Mouse (Mus musculus) natural killer cell, adult 2 months (primary cell): ENCODE measurements around the gene Gm4353.

Experiments used
- DNase-seq, 2 experiments: peaks; one replicate each; pipeline ENCODE4 v3.0.0; 2022; ENCODE audit warnings: low spot score in 2 of 2

Gene Gm4353

DNA sequence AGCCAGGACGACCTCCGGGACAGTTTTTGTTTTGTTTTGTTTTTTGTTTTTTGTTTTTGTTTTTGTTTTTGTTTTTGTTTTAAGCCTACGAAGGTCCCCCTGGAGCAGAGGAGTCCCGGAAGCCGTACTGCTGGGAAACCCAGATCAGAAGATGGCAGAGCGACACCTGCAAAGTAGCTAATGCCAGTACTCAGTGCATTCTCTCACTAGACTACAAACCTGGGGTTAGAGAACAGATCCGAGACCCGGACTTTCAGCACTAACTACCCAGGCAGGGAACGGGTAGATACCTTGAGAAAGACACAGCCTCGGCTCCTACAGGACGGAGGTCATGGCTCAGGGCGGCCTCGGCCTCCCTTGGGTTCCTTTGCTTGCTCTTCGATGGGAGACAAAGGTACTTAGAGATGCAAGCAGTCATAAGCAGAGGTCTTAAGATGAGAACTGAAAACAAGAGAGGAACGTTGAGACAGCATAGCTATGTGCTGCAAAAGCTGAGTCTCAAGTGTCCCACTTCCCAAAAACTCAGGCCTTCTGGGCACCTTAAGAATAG is 43.9 kb downstream of the Gm4353 start:
- DNase-seq: no peak

GRCm38 (mm10) chr7:116039538-116040466 is 44.6 kb downstream of the Gm4353 start:
- peak; percentile 57 to 64 for DNase-seq

DNA sequence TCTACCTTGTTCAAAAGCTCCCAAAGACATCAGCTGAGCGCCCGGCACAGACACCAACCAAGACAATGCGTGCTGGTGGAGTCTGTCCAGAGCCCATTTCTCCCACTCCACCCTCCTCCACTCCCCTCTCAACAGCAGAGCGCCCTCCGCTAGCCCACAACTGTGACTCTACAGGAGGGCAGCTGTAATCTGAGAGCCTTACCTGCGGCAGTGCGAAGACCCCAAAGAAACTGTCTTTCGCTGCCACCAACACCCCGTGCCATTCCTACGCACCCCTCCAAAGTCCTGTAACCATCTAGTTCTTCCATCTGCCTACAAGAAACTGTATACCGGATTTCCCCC is 45.3 kb downstream of the Gm4353 start, which contains the start of gene 1110004F10Rik:
TSS of gene 1110004F10Rik (plus strand) at position 202 of the 342 bp plus-strand sequence.
- no peak for DNase-seq

DNA sequence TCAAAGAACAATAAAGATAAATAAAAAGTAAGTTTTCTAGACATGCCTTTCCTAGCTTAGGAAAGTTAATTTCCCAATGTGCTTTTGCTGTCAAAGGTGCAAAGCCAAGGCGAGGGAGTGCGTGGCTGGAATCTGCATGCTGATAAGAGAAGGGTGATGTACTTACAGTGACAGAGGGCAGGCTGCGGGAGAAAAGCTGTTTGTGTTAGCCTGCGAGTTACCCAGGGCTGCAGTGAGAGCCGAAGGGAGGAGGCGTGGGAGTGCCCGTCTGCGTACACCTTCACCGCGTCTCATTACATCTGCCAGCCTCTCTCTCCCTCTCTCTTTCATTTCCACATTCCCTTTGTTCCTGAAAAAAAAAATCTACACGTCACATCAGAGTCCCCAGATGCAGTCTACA is 45.9 kb downstream of the Gm4353 start, which contains the start of gene Sox6:
TSS of gene Sox6 (minus strand) at position 286 of the 400 bp plus-strand sequence.
- DNase-seq: no peak

DNA sequence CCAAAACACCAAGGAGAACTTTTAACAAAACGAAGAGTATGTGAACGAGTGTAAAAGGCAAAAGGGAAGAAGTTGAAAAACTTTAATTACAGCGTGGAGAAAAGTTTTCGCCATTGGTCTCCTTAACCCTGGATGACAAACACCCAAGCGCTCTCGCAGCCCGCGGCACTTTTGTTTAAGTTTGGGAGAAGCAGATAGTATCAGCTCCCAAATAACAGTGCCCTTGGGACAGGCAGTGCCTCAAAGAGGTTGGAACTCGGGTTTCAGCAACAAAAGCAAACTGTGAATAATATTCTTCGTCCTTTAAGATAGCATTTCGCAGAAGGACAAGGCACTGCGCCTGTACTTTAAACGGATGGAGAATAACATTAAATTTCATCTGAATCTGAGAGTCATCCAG is 46.4 kb downstream of the Gm4353 start:
- DNase-seq: no peak

DNA sequence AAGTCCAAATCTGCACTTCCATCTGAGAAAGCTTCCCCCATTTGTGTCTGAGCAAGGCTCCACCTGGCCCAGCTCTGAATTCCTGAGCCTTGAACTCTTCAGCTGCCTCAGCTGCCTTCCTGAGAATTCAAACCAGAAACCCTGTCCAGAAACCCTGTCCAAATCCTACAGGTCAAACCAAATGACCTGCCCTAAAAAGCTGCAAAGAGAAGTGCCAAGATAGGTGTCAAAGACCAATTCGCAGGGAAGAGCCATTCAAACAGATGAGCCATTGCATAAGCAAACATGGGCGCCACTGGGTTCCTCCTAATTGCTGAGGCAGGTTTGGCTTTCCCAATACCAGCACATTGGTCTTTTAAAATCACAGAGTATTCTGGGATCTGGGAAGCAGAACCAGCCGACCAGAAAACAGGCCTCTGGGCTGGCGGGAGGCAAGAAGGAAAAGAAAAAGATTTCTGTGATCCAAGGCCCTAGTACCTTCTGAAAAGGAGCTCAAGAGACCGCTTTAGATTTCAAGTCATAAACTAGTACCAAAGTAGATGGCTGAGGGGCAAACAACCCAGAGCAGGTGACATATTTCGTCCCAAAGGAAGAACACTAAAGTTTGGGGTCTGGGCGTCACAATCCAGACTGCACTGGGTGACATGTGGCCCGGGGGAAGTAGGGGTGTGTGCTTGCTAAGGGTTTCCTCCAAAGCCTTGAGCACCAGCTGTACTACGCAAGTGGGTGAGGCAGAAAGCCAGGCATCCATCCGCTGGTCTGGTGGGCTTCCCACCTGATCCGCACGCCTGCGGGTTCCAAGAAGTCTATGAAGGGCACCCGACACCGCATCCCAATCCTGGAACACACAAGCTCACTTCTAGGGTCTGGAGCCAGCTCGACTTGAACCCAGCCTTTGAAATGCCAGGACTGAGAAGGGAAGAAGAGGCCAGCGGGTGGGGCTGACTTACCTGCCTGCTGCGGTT is 47.6 kb downstream of the Gm4353 start:
- DNase-seq: no peak

- no peak for DNase-seq
Measured at GRCm38 (mm10) chr7:116035504-116035903, 48.9 kb downstream of the Gm4353 start.

DNA sequence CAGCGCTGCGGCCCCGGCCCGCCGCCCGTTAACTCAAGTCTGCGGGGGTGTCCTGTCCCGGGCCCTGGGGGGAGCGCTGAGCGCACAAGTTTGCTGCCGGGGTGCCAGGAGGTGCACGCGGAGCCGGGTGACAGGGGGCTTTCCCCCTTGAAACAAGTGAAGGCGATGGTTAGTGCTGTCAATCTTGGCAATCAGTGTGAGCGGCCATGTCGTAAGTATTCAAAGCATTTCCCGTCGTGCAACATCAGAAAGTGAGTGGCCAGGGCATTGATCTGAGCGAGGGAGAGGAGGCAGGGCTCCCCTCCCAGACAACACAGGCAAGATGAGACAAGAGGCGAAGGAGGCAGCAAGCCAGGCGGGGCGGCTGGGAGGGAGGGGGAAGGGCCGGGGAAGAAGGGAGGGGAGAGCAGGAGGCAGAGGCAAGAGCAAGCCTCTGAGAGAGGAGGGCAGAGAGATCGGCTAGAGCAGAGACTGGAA is 50.1 kb downstream of the Gm4353 start:
- DNase-seq: no peak

DNA sequence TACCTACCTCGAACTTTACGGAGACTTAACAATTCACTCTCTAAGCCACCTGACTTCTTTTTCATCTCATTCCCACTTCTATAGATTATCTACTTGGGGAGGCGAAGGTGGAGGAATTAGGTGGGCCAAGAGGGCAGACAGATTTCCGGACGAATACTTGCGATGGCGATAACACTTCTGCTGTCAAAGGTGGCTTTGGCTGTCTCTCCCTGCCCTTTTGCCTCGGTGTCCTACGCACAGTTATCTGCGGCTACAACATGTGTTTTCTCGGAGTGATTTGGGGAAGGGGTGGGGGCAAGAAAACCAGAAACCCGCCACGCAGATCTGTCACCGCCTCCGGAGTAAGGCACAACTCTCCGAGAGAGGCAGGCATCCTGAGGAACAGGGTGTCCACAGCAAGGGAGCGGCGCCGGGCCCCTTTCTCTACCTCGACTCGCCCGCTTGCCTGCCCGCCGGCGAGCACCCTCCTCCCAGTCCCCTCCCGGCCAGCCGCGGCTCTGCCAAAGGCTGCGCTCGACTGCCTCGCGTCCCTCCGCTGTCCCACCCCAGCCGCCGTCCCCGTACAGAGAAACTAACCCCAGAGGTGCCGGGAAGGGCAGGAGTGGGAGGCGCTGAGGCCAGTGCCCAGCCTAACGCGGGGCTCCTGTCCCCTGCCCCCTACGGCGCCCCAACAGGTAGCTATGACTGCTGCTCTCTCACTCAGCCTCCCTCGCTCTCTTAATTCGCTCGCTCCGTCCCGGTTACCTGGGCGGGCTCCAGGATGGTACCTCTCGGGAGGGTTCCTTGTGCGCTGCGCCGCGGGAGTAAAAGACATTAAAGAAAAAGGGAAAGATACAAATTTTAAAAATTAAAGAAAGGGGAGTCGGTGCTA is 50.8 kb downstream of the Gm4353 start:
- DNase-seq: no peak
